Mouse (Mus musculus) limb, embryonic 13.5 days (tissue): Measurements from ENCODE around the gene Rnf213. TPM values are rescaled to one million over a fixed set of nuclear protein-coding genes. Genes with fewer than 3 reads are reported as not detected.
A peak's percentile ranks its signal among the peaks of the same experiment; 100 is the strongest.

Source experiments
- ATAC-seq: fragments of 200-750 bp; cut with Nextera tagmentation; 2 replicates; pipeline ENCODE4 v1.8.0; 2017; ENCODE audit warnings: low read depth, moderate number of reproducible peaks, moderate TSS enrichment; ENCODE audit not compliant: low FRiP score
- H3K27ac ChIP-seq: fragments of 300-500 bp; sonication (generic); 2 replicates; pipeline ENCODE4 v1.5.1; 2015; ENCODE audit warnings: inconsistent platforms, mild to moderate bottlenecking, moderate library complexity
- H3K27me3 ChIP-seq: fragments of 300-500 bp; sonication (generic); 2 replicates; pipeline ENCODE4 v1.6.1; 2015; ENCODE audit warnings: mild to moderate bottlenecking, inconsistent platforms
- H3K36me3 ChIP-seq: fragments of 300-500 bp; sonication (generic); 2 replicates; pipeline ENCODE4 v1.6.1; 2015; ENCODE audit warnings: inconsistent platforms, mild to moderate bottlenecking, moderate library complexity
- H3K4me1 ChIP-seq: fragments of 300-500 bp; sonication (generic); 2 replicates; pipeline ENCODE4 v1.6.1; 2015; ENCODE audit warnings: inconsistent platforms
- H3K4me2 ChIP-seq: fragments of 300-500 bp; sonication (generic); replicated peaks from 2 replicates; pipeline ENCODE4 v1.6.1; 2015; ENCODE audit warnings: inconsistent platforms, mild to moderate bottlenecking, moderate library complexity
- H3K4me3 ChIP-seq: fragments of 300-500 bp; sonication (generic); 2 replicates; pipeline ENCODE4 v1.5.1; 2015; ENCODE audit warnings: moderate library complexity, mild to moderate bottlenecking, inconsistent platforms
- H3K9ac ChIP-seq: fragments of 300-500 bp; sonication (generic); 2 replicates; pipeline ENCODE4 v1.6.1; 2015; ENCODE audit warnings: mild to moderate bottlenecking, inconsistent platforms
- H3K9me3 ChIP-seq: fragments of 300-500 bp; sonication (generic); 2 replicates; pipeline ENCODE4 v1.6.1; 2016; ENCODE audit warnings: inconsistent platforms
- WGBS: fragments of 180-500 bp; shearing (Covaris S2); methylation state at CpG from one replicate; pipeline ENCODE4 v1.1.7; 2015; 5-methylcytosine and 5-hydroxymethylcytosine counted together
- polyA plus RNA-seq: library from polyadenylated mRNA; unstranded; fragments of >200 nt; fragmentation: Nextera tagmentation; extraction: Ambion mirVana; gene quantifications from 2 replicates; pipeline ENCODE4 v1.2.1, GENCODE M21; 2015

Gene Rnf213
- polyA plus RNA-seq, 1 experiment from 2014 or later: 3.2 TPM

DNA sequence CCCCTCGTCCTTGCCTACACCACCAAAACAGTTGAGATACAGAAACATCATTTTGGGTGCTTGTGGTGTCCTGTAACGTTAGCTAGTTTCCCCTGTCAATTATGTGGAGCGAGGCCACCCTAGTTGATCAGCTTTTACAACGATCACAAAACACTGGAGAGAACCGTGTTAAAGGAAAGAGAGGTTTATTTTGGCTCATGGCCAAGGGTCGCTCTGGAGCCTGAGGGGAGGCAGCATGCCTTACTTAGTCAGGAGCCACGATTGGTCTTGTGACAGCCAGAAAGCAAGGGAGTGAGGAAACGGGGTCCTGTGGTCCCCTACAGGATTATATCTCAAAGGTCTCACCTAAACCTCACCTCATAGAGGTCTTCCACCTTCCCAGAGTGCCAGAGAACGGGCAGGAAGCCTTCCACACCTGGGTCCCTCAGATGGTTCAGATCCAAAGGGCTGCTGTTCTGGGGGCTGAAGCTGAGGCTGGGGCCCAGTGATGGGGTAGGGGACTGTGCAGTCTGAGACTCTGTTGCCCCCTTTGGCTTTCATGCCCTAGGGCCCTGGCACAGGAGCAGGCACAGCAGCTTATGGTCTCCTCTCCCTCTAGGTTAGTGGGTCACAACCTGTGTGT, 120.2 kb downstream of the Rnf213 start:
- Histone ChIP-seq H3K4me3 (no peak overlapping the region), H3K9ac (no peak overlapping the region), H3K4me1 (peaks cover 36% of the 10 kb centered on the region), H3K27ac (no peak overlapping the region), H3K4me2 (no peak overlapping the region), H3K36me3 (peaks cover 13% of the 10 kb centered on the region), H3K27me3 (peaks cover 34% of the 10 kb centered on the region), H3K9me3 (no peaks in the 10 kb centered on the region)
- WGBS: 34% methylated on average over 9 of the region's 9 CpGs
- ATAC-seq: no peak

DNA sequence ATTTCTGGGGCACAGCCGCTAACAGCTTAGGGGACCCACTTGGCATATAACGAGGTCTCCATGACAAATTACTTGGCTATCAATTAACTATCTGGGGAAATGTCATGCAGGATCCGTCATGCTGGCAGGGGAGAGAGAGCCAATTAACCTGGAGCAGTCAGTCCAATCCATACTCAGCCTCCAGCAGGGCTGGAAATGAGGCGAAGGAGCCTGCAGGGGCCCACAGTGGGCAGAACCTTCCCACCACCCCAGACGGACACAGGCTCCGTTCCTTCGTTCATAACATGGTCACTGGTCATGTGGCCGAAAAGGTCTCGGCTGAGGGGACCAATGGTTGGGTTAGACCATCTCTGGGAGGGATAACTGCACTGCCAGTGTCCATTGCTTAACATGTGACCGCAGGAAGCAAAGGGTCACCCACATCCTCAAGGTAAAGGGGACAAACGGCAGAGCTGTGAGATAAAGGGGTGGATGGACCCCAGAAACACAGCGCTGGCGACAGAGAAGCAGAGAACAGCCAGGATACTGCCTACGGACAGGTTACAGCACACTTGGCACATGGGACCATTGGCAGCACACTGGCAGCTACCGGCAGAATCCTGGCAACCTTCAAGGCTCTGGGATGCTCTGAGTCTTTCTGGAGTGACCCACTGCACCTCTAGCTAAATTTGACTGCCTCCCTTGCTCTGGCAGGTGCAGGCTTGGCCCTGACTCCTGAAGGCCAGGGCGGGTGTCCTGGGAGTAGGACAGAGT, 121.4 kb downstream of the Rnf213 start:
- no peak overlapping the region for H3K4me3 ChIP-seq
- H3K4me1 ChIP-seq: peaks cover 36% of the 10 kb centered on the region
- H3K27me3 ChIP-seq: peaks cover 34% of the 10 kb centered on the region
- no peak overlapping the region for H3K27ac ChIP-seq
- ATAC-seq: no peak
- no peaks in the 10 kb centered on the region for H3K9me3 ChIP-seq
- H3K4me2 ChIP-seq: peak overlapping the region; percentile 61
- 48% methylated on average over 16 of the region's 16 CpGs for WGBS
- peaks cover 2% of the 10 kb centered on the region; the same call in 1 of the 2 replicates for H3K36me3 ChIP-seq
- 0 out of 2 replicates have a peak overlapping the region, but pooled peaks have one; percentile 51 for H3K9ac ChIP-seq

DNA sequence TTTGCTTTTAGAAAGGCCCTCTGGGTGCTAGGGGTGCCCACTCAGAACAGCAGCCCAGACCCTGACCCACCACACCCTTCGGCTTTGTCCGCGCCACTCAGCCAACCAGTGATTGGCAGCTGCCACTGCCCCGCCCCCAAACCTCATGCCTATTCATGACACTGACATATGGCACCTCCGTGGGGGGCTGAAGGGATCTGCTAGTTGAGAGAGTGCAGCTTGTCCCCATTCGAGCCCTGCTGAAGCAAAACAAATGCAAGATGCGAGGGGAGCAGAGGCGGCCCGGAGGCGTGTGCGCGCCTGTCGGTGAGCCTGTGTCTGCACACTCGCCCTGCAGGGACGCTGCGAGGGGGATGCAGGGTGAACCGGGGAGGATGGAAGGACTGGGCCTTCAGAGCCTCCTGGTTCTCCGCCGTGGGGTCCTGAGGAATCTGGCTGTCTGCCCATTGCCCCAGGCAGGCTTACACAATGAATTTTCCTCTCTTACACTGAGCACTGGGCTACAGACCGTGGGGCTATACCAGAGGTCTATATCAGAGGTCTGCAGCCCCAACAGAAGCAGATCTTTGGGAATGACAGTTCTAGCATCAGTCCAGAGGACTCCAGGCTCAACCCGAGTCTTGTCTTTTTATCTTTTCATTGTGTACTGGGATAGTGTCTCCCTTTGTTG, 122.2 kb downstream of the Rnf213 start:
- Histone ChIP-seq H3K4me1 (peaks cover 36% of the 10 kb centered on the region), H3K36me3 (no peaks in the 10 kb centered on the region), H3K27me3 (peaks cover 34% of the 10 kb centered on the region), H3K9ac (0 out of 2 replicates have a peak overlapping the region, but pooled peaks have one; percentile 51), H3K27ac (no peak overlapping the region), H3K9me3 (no peaks in the 10 kb centered on the region), H3K4me3 (peak overlapping the region; percentile 30), H3K4me2 (peak overlapping the region; percentile 61)
- 3% methylated on average over 21 of the region's 21 CpGs for WGBS
- ATAC-seq: peak; percentile 25; the same call in 1 of the 2 replicates

DNA sequence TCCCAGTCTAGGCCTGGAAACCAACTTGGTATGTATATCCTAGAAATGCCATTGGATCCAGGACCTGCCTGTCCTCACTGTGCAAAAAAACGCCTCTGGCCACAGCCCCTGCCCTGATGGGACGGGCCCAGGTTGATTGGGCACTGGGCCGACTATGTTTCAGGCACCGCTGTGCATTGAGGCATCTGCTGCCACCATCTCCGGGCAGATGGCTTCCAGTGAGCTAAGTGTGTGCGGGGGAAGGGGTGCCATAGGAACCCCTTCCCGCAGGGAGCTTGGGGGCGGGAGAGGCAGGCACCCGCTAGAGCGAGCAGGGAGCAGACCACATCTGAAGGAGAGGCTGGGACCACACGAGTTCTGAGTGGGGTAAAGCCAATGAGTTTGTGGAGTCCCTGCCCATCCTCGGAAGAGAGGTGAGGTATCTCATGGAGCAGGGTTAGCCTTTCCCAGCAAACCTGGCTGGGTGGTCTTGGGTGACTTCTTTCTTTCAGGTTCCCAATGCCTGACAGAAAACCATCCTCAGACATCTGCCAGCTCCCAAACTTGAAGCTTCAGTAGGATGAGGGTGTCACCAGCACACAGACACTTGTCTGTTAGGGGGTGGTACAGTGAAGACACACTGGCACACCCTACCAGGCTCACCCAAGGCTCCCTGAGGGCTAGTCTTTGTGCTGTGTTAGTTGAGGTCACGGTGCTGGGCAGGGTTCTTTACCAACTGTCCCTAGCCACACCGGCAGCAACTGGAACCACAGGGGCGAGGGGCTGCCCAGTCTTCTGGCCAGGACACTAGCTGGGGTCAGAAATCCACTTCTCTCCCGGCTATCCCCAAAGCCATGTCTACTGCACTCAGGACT, 123.2 kb downstream of the Rnf213 start:
- Histone ChIP-seq H3K4me1 (peaks cover 31% of the 10 kb centered on the region), H3K4me3 (no peak overlapping the region), H3K36me3 (no peaks in the 10 kb centered on the region), H3K27me3 (peaks cover 34% of the 10 kb centered on the region), H3K9me3 (no peaks in the 10 kb centered on the region), H3K27ac (no peak overlapping the region), H3K4me2 (peak overlapping the region; percentile 61; the same call in 1 of the 2 replicates), H3K9ac (no peak overlapping the region)
- no peak for ATAC-seq
- WGBS: 75% methylated on average over 16 of the region's 16 CpGs

DNA sequence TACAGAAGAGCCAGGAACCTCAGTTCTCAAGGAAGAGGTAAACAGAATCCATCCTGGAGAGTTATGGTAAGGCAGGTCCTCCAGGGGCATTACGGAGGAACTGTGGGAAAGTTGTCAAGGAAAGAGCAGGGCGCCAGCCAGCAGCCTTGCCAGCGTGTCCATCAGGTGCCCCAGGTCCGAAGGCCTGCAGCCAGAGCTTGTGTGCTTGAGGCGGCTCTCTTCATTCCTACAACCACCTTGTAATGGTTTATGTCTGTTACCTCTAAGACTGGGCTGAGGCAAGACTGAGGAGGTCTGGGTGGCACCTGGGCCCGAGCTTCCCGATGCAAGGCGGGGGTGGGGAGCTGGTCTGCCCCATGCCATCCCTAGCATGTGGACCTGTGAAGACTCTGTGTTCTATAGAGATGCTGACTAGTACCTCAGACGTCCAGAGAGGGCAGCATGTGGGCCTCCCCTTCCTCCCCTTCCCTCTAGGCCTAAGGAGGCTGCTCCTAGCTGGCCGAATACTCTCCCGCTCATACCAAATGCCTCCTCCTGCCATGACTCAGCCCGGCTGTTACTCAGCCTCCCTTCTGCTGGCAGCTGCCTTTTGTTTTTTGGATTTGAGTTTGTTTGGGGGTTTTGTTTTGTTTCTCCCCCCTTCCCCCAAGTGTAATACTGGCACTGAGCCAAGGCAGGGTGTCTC, 123.9 kb downstream of the Rnf213 start:
- Histone ChIP-seq H3K4me3 (no peak overlapping the region), H3K4me2 (no peak overlapping the region), H3K9me3 (peaks cover 4% of the 10 kb centered on the region; the same call in 1 of the 2 replicates), H3K27ac (no peak overlapping the region), H3K36me3 (no peaks in the 10 kb centered on the region), H3K9ac (no peak overlapping the region), H3K27me3 (peaks cover 34% of the 10 kb centered on the region), H3K4me1 (peaks cover 31% of the 10 kb centered on the region)
- ATAC-seq: no peak
- 66% methylated on average over 12 of the region's 12 CpGs for WGBS

DNA sequence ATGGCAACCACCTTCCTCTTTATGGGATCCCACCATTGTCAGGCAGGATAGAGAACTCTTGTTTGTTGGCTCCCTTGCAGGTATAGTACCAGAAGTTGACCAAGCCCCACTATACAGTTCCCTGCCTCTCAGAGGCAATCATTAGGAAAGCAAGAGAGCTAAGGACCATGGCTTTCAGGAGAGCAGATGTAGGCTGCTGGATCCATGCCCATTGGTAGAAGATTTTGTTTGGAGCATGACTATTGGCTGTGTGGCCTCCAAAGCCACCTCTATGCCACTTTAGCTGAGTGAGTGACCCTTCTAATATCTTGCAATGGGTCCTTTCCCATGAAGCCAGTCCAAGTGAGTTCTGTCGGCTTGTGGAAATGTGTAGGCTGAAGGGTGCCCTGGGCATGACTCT, 126.5 kb downstream of the Rnf213 start:
- 90% methylated on average over 1 of the region's 1 CpGs for WGBS
- no peak for ATAC-seq
- H3K27ac ChIP-seq: no peak overlapping the region

DNA sequence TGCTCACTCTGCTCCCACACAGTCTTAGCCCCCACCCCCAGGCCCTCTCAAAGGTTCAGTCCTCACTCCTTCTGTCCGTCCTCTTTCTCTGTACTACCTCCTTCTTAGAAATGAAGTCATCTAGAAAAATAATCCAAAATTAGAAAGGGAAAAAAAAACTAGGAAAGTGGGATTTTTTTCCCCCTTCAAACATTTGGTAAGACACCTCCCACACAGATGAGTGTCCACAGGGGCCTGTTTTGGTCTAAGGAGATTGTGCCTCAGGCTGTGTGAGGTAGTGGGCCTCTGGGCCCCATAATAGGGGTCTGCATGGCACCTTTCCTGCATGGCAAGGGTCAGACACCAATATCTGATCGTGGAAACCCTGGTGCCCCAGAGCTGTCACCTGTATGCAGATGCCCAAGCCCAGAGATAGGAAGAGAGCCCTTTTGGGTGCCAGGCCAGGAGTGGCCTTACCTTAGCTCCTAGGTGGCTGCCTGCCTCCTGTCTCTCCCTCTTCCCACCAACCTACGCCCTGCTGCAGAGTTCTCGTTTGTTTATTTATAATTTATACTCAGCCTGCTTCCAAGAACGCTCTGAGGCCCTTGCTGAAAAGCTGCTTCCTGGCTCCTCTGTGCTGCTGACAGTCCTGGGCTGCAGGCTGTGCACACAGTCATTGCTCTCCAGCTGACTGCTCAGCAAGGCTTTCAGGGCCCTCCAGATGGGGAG, 127.3 kb downstream of the Rnf213 start:
- Histone ChIP-seq H3K4me3 (no peak overlapping the region), H3K4me2 (no peak overlapping the region), H3K9ac (no peak overlapping the region), H3K27me3 (peaks cover 18% of the 10 kb centered on the region), H3K27ac (no peak overlapping the region), H3K9me3 (peaks cover 4% of the 10 kb centered on the region; the same call in 1 of the 2 replicates), H3K36me3 (no peaks in the 10 kb centered on the region), H3K4me1 (peaks cover 7% of the 10 kb centered on the region)
- WGBS: 62% methylated on average over 5 of the region's 5 CpGs
- ATAC-seq: no peak

More for the DNA sequence above, 126.5 kb downstream of the Rnf213 start:
- no peak overlapping the region for H3K9ac ChIP-seq
- H3K9me3 ChIP-seq: peaks cover 4% of the 10 kb centered on the region; the same call in 1 of the 2 replicates
- H3K4me1 ChIP-seq: peaks cover 15% of the 10 kb centered on the region
- H3K4me2 ChIP-seq: no peak overlapping the region
- peaks cover 26% of the 10 kb centered on the region for H3K27me3 ChIP-seq
- no peaks in the 10 kb centered on the region for H3K36me3 ChIP-seq
- no peak overlapping the region for H3K4me3 ChIP-seq

DNA sequence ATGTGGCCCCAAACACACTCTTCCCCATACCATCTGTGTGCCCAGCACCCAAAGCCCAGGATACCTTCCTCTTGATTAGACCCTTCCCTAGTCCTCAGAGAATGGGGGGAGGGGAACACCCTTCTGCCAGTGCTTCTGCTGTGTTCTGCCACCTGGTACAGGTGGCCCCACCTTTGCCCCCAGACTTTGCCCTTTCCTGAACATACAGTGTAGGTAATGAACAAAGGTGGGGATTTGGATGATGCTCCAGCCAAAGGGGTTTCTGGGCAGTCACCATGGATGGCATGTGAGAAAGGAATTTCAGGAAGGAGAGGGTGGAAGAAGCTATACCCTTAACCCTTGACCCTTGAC, 127.8 kb downstream of the Rnf213 start:
- H3K36me3 ChIP-seq: no peaks in the 10 kb centered on the region
- peaks cover 2% of the 10 kb centered on the region for H3K4me1 ChIP-seq
- H3K27ac ChIP-seq: no peak overlapping the region

DNA sequence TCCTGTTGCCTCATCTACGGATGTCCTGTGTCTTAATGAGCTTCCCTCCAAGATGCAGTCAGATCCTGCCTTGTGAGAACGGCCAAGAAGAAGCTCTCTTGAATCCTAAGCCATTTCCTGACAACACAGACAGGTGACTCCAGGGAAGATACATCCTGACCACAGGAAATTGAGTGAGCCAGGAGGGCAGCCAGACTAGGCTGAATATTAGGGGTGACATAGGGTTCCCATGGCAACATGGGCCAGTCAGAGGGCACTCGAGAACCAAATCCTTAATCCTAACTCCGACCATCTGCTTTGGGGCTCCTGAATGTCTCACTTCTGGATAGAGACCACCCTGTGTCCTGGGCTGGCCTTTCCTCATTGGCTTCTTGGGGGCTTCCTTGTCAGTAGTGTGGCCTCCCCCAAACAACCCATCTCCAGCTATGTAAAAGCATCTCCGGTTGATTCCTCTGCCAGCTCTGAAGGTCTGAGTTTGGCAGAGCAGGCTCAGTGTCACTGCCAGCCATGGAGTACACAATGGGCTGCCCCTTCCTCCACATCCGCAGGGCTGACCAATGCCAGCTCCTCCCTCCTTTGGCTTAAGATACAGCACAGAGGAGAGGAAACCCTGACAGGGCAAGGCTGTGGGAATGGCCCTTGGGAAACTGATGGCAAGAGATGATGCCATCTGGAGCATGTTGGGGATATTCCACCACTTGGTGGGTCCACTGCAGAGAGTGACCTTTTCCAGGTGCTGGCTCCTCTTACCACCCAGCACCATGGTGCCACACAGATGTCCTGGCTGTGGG, 129.2 kb downstream of the Rnf213 start:
- no peaks in the 10 kb centered on the region; the same call in 1 of the 2 replicates for H3K27me3 ChIP-seq
- 86% methylated on average over 6 of the region's 6 CpGs for WGBS
- peaks cover 4% of the 10 kb centered on the region; the same call in 1 of the 2 replicates for H3K9me3 ChIP-seq
- no peaks in the 10 kb centered on the region for H3K36me3 ChIP-seq
- H3K4me3 ChIP-seq: no peak overlapping the region
- no peak overlapping the region for H3K4me2 ChIP-seq
- no peak overlapping the region for H3K27ac ChIP-seq
- no peak overlapping the region for H3K9ac ChIP-seq
- no peak for ATAC-seq
- no peaks in the 10 kb centered on the region for H3K4me1 ChIP-seq

More for the DNA sequence above, 127.8 kb downstream of the Rnf213 start:
- Histone ChIP-seq H3K4me3 (no peak overlapping the region), H3K4me2 (no peak overlapping the region), H3K9me3 (peaks cover 4% of the 10 kb centered on the region; the same call in 1 of the 2 replicates), H3K27me3 (peaks cover 13% of the 10 kb centered on the region), H3K9ac (no peak overlapping the region)
- no peak for ATAC-seq

DNA sequence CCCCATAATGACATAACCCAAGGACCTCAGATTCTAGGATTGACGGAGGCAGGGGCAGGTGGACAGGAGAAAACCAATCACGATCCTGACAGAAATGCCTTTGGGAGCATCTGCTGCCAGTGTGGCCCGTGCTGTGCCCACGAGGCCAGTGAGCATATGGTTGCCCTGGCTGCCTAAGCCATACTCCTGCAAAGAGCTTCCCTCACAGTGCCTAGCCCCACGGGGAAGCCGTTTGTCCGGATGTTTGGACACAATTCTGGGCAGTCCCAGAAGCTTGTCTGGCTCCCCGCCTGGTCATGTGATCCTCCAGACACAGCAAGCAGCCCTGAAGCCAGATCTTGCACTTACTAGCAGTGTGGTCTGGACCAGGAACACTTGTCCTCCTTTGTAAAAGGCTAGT, 129.9 kb downstream of the Rnf213 start:
- WGBS: 74% methylated on average over 8 of the region's 8 CpGs
- no peak overlapping the region for H3K4me3 ChIP-seq
- H3K4me2 ChIP-seq: no peak overlapping the region
- no peak overlapping the region for H3K9ac ChIP-seq
- peaks cover 4% of the 10 kb centered on the region; the same call in 1 of the 2 replicates for H3K9me3 ChIP-seq
- no peaks in the 10 kb centered on the region for H3K36me3 ChIP-seq
- no peak for ATAC-seq
- no peaks in the 10 kb centered on the region for H3K4me1 ChIP-seq
- no peaks in the 10 kb centered on the region; the same call in 1 of the 2 replicates for H3K27me3 ChIP-seq
- no peak overlapping the region for H3K27ac ChIP-seq
